Mouse (Mus musculus) kidney, embryonic 14.5 days (tissue): Measurements from ENCODE around the gene Tbc1d10c. TPM values are rescaled to one million over a fixed set of nuclear protein-coding genes. Genes with fewer than 3 reads are reported as not detected.

Source experiments
- ATAC-seq: fragments of 200-750 bp; cut with Nextera tagmentation; 2 replicates; pipeline ENCODE4 v1.8.0; 2017; ENCODE audit warnings: moderate number of reproducible peaks, mild to moderate bottlenecking, moderate TSS enrichment, moderate library complexity; ENCODE audit not compliant: low FRiP score, low TSS enrichment
- H3K27ac ChIP-seq: fragments of 300-500 bp; sonication (generic); 2 replicates; pipeline ENCODE4 v1.5.1; 2014; ENCODE audit warnings: low read depth, mild to moderate bottlenecking, low read length, moderate library complexity, mixed read lengths
- H3K27me3 ChIP-seq: fragments of 300-500 bp; sonication (generic); 2 replicates; pipeline ENCODE4 v1.6.1; 2014; ENCODE audit warnings: mild to moderate bottlenecking, low read length; ENCODE audit not compliant: control insufficient read depth, insufficient read depth
- H3K36me3 ChIP-seq: fragments of 300-500 bp; sonication (generic); 2 replicates; pipeline ENCODE4 v1.6.1; 2014; ENCODE audit warnings: low read length, mixed read lengths; ENCODE audit not compliant: control insufficient read depth, insufficient read depth
- H3K4me1 ChIP-seq: fragments of 300-500 bp; sonication (generic); 2 replicates; pipeline ENCODE4 v1.6.1; 2014; ENCODE audit warnings: low read length, mixed read lengths; ENCODE audit not compliant: control insufficient read depth, insufficient read depth
- H3K4me2 ChIP-seq: fragments of 300-500 bp; sonication (generic); replicated peaks from 2 replicates; pipeline ENCODE4 v1.6.1; 2014; ENCODE audit warnings: low read depth, mild to moderate bottlenecking, low read length
- H3K4me3 ChIP-seq: fragments of 300-500 bp; sonication (generic); 2 replicates; pipeline ENCODE4 v1.5.1; 2014; ENCODE audit warnings: mild to moderate bottlenecking, low read length
- H3K9ac ChIP-seq: fragments of 300-500 bp; sonication (generic); 2 replicates; pipeline ENCODE4 v1.6.1; 2014; ENCODE audit warnings: low read depth, mild to moderate bottlenecking, low read length, moderate library complexity
- H3K9me3 ChIP-seq: fragments of 300-500 bp; sonication (generic); 2 replicates; pipeline ENCODE4 v1.6.1; 2016; ENCODE audit warnings: low read length; ENCODE audit not compliant: control insufficient read depth
- WGBS: fragments of 180-500 bp; shearing (Covaris S2); extraction: QIAGEN DNeasy Blood & Tissue Kit; methylation state at CpG from one replicate; pipeline ENCODE4 v1.1.7; 2014; 5-methylcytosine and 5-hydroxymethylcytosine counted together
- polyA plus RNA-seq: library from polyadenylated mRNA; unstranded; fragments of >200 nt; fragmentation: Nextera tagmentation; extraction: Ambion mirVana; gene quantifications from 2 replicates; pipeline ENCODE4 v1.2.1, GENCODE M21; 2014

Gene Tbc1d10c
- polyA plus RNA-seq, 1 experiment from 2014 or later, result 3.2 TPM

DNA sequence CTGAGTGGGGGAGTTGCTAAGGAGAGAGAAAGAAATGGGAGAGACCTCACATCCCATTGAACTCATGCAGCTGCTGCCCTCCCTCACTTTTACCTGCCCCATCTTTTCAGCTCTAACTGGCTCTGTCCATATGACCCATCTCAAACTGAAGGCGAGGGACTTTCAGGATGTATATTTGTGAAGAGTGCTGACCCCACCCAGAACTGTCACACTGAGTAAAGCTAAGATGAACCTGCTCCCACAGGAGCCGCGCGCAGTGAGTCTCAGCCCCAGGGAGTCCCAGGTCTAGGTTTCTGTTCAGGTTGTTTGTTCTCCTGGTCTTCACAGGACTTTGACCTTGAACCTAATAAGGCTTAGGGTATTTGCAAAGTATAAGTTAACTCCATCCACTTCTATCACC lies 37.8 kb upstream of the Tbc1d10c start:
- Histone ChIP-seq H3K9ac (no peak overlapping the region), H3K36me3 (no peaks in the 10 kb centered on the region), H3K9me3 (no peaks in the 10 kb centered on the region), H3K4me3 (no peak overlapping the region), H3K27ac (no peak overlapping the region), H3K4me2 (no peak overlapping the region), H3K4me1 (peaks cover 23% of the 10 kb centered on the region), H3K27me3 (no peaks in the 10 kb centered on the region)
- 78% methylated on average over 4 of the region's 4 CpGs for WGBS
- ATAC-seq, result no peak

DNA sequence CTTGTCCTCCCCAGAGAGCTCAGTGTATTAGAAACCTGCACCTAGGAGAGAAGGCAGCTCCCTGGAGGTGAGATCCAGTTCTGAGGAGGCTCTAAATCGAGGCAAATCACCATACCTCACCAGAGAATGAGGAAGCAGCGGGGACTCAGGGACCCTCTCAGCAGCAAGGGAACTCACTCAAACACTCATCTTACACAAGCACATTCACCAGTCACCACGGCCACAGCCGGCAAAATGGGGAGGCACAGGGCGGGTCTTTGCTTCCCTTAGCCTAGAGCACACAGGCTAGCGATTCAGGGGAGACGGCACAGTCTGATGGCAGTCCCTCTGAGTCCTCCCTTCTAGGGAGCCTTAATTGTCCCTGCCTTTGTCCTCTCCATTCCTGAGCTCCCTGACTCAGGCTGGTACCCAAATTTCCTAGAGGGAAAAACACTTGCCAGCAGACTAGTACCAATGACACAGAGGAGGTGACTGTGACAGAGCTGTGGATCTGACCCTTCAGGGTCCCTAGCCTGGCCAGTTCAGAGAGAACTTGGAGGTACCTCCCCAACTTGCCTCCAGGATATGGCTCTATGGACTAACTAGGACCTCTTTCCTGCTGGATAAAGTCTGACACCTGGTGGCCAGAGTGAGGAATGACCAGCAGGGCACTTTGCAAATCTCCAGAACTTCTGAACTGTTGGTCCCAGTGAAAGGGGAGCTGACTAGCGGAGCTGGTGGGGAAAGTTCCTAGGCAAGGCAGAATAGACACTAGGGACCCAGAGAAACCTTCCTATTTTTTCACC lies 37.0 kb upstream of the Tbc1d10c start:
- H3K4me3 ChIP-seq, result no peak overlapping the region
- H3K27ac ChIP-seq, result no peak overlapping the region
- no peak overlapping the region for H3K9ac ChIP-seq
- 24% methylated on average over 8 of the region's 8 CpGs for WGBS
- no peaks in the 10 kb centered on the region for H3K9me3 ChIP-seq
- H3K27me3 ChIP-seq, result no peaks in the 10 kb centered on the region
- H3K36me3 ChIP-seq, result no peaks in the 10 kb centered on the region
- peak; percentile 22; the same call in 1 of the 2 replicates for ATAC-seq
- peaks cover 23% of the 10 kb centered on the region for H3K4me1 ChIP-seq
- no peak overlapping the region for H3K4me2 ChIP-seq

DNA sequence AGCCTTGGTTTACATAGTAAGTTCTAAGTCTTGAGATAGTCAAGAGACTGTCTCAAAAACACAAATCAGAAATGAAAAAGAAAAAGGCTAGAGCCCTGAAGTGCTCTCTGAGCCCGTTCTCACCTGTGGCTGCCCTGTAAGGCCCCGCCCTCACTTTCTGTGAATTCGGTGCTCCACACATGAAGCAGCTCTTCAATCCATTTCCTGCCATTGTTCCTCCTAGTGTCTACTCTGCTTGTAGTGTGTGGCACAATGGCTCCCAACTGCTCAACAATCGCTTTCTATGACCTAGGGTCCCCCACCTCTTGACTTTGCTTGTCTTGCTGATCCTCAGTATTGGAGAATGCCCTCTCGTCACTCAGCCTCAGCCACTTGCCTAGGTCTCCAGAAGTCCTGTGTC lies 36.4 kb upstream of the Tbc1d10c start:
- WGBS, result 74% methylated on average over 5 of the region's 5 CpGs
- Histone ChIP-seq H3K36me3 (peaks cover 1% of the 10 kb centered on the region; the same call in 1 of the 2 replicates), H3K4me3 (no peak overlapping the region), H3K4me2 (no peak overlapping the region), H3K4me1 (peaks cover 24% of the 10 kb centered on the region), H3K9me3 (no peaks in the 10 kb centered on the region), H3K27me3 (no peaks in the 10 kb centered on the region), H3K9ac (no peak overlapping the region), H3K27ac (no peak overlapping the region)
- no peak for ATAC-seq

DNA sequence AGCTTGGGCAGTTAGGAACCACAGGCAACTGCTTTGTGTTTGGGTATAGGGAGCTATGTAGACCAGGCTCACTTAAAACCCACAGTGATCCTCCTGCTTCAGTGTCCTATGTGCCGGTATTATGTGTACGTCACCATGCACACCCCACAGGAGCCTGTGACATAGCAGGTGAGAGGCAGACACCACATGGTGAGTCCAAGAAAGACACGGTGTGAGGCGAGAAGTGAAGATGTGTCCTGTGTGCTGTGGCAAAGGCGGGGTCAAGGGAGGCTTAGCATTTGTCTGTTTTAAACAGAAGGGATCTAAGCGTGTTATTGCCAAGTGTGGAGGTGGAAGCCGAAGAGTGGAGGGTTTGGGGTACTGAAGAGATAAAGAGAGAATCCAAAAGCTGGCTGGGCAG lies 35.7 kb upstream of the Tbc1d10c start:
- H3K9me3 ChIP-seq, result no peaks in the 10 kb centered on the region
- peaks cover 5% of the 10 kb centered on the region; the same call in 1 of the 2 replicates for H3K36me3 ChIP-seq
- H3K4me1 ChIP-seq, result peaks cover 28% of the 10 kb centered on the region
- H3K27me3 ChIP-seq, result no peaks in the 10 kb centered on the region
- H3K4me2 ChIP-seq, result no peak overlapping the region
- no peak overlapping the region for H3K9ac ChIP-seq
- H3K4me3 ChIP-seq, result no peak overlapping the region
- 92% methylated on average over 7 of the region's 7 CpGs for WGBS
- ATAC-seq, result no peak
- H3K27ac ChIP-seq, result no peak overlapping the region

DNA sequence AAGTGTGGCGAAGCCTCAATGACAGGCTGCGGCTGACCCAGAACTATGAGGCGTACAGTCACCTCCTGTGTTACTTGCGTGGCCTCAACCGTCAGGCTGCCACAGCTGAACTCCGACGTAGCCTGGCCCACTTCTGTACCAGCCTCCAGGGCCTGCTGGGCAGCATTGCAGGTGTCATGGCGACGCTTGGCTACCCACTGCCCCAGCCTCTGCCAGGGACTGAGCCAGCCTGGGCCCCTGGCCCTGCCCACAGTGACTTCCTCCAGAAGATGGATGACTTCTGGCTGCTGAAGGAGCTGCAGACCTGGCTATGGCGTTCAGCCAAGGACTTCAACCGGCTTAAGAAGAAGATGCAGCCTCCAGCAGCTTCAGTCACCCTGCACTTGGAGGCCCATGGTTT lies 31.1 kb upstream of the Tbc1d10c start:
- 59% methylated on average over 11 of the region's 11 CpGs for WGBS
- Histone ChIP-seq H3K9me3 (no peaks in the 10 kb centered on the region), H3K27me3 (no peaks in the 10 kb centered on the region), H3K4me3 (no peak overlapping the region), H3K9ac (no peak overlapping the region), H3K36me3 (peaks cover 5% of the 10 kb centered on the region; the same call in 1 of the 2 replicates), H3K4me1 (peaks cover 32% of the 10 kb centered on the region), H3K27ac (peak overlapping the region; percentile 47; the same call in 1 of the 2 replicates), H3K4me2 (no peak overlapping the region)
- ATAC-seq, result no peak

DNA sequence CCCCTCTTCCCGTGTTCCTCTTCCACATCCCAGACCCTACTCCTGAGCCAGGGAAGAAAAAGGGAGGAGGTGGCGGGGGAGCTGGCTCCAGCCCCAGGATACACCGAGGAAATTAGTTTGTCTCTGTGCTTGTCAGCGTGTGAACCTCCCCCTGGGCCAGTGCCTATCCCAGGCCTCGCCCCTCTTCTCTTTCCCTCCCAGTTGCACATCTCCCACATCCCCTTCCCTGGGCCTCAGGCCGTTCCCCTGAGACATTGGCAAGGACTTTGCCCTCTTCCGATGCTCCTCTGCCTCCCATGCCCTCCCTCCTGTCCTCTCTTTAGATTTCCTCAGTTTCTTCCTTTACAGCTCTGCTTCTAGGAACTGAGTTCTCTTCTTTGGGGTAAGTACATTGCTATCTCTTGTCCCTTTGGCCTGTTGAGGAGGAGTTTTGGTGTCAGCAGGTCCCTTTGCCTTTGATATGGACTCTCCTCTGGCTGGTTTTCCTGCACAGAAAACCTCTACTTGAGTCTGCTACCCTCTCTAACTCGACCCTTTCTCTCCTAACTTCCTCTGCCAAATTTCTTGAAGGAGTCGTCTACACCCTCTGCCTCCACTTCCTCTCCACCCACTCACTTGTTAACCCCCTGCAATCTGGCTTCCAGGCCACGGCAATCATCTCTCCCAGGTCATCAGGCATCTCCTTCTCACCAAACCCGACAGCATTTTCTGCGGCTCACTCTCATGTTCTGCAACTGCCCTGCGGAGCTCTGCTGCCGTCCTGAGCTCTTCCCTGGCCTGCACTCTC lies 30.1 kb upstream of the Tbc1d10c start:
- 20% methylated on average over 14 of the region's 14 CpGs for WGBS
- Histone ChIP-seq H3K27ac (peak overlapping the region; percentile 61; the same call in 1 of the 2 replicates), H3K27me3 (no peaks in the 10 kb centered on the region), H3K4me3 (no peak overlapping the region), H3K4me1 (peaks cover 42% of the 10 kb centered on the region), H3K9ac (no peak overlapping the region; the same call in 1 of the 2 replicates), H3K9me3 (no peaks in the 10 kb centered on the region), H3K36me3 (peaks cover 5% of the 10 kb centered on the region; the same call in 1 of the 2 replicates), H3K4me2 (peak overlapping the region; percentile 24; the same call in 1 of the 2 replicates)
- peak; percentile 9; the same call in 1 of the 2 replicates for ATAC-seq

DNA sequence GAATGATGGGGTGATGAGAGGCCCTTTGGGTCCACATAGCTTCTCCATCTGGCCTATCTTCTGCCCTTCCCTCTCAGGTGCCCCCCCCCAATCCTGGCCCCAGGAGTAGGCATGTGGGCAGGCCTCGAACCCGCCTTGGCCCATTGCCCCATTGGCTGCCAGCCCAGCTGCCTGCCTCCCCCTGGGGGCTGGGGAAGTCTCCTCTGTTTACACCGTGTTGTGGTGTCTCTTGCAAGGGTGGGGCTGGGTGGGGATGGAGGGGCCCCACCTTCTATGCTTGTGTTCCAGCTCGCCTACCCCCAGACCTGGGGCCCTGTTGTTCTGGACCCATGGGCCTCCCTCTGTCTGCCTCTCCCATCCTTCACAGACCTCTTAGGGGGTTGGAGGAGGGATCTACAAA lies 29.3 kb upstream of the Tbc1d10c start:
- 0 out of 2 replicates have a peak overlapping the region, but pooled peaks have one; percentile 61 for H3K27ac ChIP-seq
- H3K9ac ChIP-seq, result 0 out of 2 replicates have a peak overlapping the region, but pooled peaks have one; percentile 14
- no peak overlapping the region for H3K4me3 ChIP-seq
- 55% methylated on average over 2 of the region's 4 CpGs for WGBS
- no peak overlapping the region; the same call in 1 of the 2 replicates for H3K4me2 ChIP-seq
- no peak; the same call in 1 of the 2 replicates for ATAC-seq
- peaks cover 5% of the 10 kb centered on the region; the same call in 1 of the 2 replicates for H3K36me3 ChIP-seq
- H3K27me3 ChIP-seq, result no peaks in the 10 kb centered on the region
- H3K4me1 ChIP-seq, result peaks cover 48% of the 10 kb centered on the region
- no peaks in the 10 kb centered on the region for H3K9me3 ChIP-seq

DNA sequence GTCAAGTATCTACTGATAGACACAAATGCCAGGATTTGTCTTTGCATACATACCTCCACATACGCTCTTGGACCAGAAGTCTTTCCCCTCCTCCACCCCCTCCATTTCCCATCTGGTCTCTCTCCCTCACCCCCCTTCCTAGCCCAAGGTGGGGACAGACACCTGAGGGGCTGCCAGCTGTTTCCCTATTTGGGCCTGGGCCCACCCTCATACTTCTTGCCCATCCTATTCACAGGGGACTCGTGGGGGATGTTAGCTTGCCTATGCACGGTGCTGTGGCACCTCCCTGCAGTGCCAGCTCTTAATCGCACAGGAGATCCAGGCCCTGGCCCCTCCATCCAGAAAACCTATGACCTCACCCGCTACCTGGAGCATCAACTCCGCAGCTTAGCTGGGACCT lies 28.9 kb upstream of the Tbc1d10c start:
- Histone ChIP-seq H3K27me3 (no peaks in the 10 kb centered on the region), H3K9me3 (no peaks in the 10 kb centered on the region), H3K9ac (no peak overlapping the region), H3K36me3 (peaks cover 5% of the 10 kb centered on the region; the same call in 1 of the 2 replicates), H3K4me2 (no peak overlapping the region), H3K4me1 (peaks cover 51% of the 10 kb centered on the region), H3K4me3 (no peak overlapping the region), H3K27ac (no peak overlapping the region)
- ATAC-seq, result no peak
- 88% methylated on average over 6 of the region's 6 CpGs for WGBS
